Mouse (Mus musculus) kidney, postnatal 10 days (tissue): ENCODE data around the gene Ncmap.

ENCODE experiments used
- DNase-seq: peaks from one replicate; pipeline ENCODE4 v3.0.0; 2021; ENCODE audit warnings: mixed read lengths

Ncmap gene

GRCm38 (mm10) chr4:135352326-135353065, 45.5 kb downstream of the Ncmap start:
- DNase-seq, result peak; percentile 71

GRCm38 (mm10) chr4:135337376-135337942, 60.6 kb downstream of the Ncmap start:
- DNase-seq, result no peak

GRCm38 (mm10) chr4:135336023-135336357, 62.0 kb downstream of the Ncmap start:
- no peak for DNase-seq

- no peak for DNase-seq
These were observed 62.6 kb downstream of the Ncmap start for GRCm38 (mm10) chr4:135335327-135336022.

GRCm38 (mm10) chr4:135326469-135326868, 71.6 kb downstream of the Ncmap start:
- no peak for DNase-seq

GRCm38 (mm10) chr4:135326046-135326445, 72.0 kb downstream of the Ncmap start:
- DNase-seq, result no peak

GRCm38 (mm10) chr4:135323021-135323420, 75.0 kb downstream of the Ncmap start:
- DNase-seq, result no peak
